Mouse (Mus musculus): ENCODE measurements around the gene Gm45716. TPM values are rescaled to one million over a fixed set of nuclear protein-coding genes. Genes with fewer than 3 reads are reported as not detected.

The Gm45716 gene
- polyA plus RNA-seq (2012) = 4.1 and 5.1 TPM in 2 replicates

DNA sequence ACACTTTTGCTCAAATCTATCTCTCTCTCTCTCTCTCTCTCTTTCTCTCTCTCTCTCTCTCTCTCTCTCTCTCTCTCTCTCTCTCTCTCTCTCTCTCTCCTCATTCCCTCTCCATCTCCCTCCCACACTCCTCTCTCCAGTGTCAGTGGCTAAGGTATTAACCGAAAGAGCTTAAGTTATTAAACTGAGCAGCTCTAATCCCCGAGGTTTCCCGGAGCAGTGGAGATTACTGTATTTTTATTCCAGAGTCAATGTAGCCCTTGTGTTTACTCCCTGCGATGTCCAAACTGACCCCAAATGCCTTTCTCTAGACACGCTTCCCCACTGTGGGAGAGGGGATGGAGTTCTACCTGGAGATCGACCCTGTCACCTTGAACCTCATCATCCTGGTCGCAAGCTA is at the start of gene Gm45716:
TSS of gene Gm45716 (plus strand) at position 243 of the 400 bp plus-strand sequence.

GRCm38 (mm10) chr11:90249025-90249650 is 61.7 kb downstream of the Gm45716 start, which contains the start of gene Mmd:
Gene Mmd (plus strand): TSS chr11:90249456.

Other genes starting within 250 kb of the Gm45716 start
- gene Pctp, start 184.8 kb upstream of the Gm45716 start, polyA plus RNA-seq (2012) = 3.0 and 3.5 TPM in 2 replicates
- 0.06 TPM in 1 of 2 replicates, not detected in the other for gene Tmem100, start 157.3 kb upstream of the Gm45716 start, polyA plus RNA-seq (2012)
- gene Mmd, start 61.8 kb downstream of the Gm45716 start, polyA plus RNA-seq (2012) = 9.7 and 11.3 TPM in 2 replicates
- gene Hlf, start 203.2 kb downstream of the Gm45716 start, polyA plus RNA-seq (2012) = 33.4 and 62.2 TPM in 2 replicates

Data from megakaryocyte-erythroid progenitor cell, adult 5 weeks (primary cell).